Mouse (Mus musculus) gastrocnemius, postnatal 4 days (tissue): Measurements from ENCODE around the gene Gm14214. TPM values are rescaled to one million over a fixed set of nuclear protein-coding genes. Genes with fewer than 3 reads are reported as not detected.

ENCODE experiments used
- DNase-seq, 2 experiments: peaks; one replicate each; pipeline ENCODE4 v3.0.0; 2021 to 2022; ENCODE audit warnings: low spot score in 2 of 2, mixed read lengths in 2 of 2
- total RNA-seq, 2 experiments: library from RNA; stranded (reverse); gene quantifications; 2 replicates each; pipeline ENCODE4 v1.2.3; 2021

The Gm14214 gene
- total RNA-seq, 2 experiments from 2014 or later: not detected

DNA sequence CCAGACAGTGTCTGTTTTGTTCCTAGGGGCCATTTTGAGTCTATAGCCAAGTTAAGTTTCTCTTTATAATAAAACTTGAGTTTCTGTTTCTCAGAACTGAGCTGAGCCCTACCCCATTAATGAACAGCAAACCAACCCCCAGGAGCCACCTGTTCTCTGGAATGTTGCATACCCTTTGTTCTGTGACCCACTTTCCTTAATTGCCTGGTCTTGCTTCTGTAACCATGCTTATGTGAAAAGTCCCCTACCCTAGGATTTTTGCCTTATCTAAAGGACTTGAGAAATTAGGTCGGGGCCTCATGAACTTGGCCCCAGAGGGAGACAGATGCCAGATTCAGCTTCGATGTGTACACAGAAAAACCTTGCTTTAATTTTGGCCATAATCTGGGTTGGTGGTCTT, 37.9 kb downstream of the Gm14214 start:
- no peak for DNase-seq

DNA sequence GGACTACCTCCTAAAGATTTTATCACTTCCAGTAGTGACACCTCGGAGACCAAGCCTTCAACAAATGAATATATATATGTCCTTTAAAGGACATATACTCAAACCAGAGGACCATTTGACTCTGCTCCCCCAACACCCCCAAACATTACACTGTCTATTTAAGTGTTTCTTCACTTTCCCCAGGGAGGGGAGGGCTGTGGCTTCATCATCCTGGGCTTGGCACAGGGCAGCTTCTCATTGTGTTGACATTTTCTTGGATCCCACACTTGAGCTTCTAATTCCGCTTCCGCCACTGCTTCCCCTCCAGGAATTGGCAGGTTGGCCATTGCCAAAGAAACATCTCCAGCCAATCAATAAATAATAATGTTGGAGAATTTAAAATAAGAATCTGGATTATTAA, 39.0 kb downstream of the Gm14214 start:
- DNase-seq: no peak

DNA sequence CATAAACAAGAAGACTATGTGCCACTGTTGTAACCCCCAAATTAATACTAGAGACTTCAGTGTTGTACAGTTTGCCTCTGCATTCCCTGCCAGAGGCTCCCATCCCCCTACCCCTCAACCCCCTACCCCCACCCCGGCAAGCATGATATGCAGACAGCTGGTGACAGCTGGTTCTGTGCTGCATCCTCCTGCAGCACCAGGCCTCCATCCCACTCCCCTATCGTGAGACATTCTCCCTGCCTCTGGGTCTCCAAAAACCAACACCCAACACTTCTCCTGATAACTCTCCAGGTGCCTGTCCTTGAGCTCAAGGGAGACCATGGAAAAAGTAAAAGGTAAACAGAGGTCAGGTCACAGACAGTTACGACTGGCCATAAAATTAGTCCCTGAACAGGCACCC, 40.1 kb downstream of the Gm14214 start:
- DNase-seq: no peak

GRCm38 (mm10) chr2:154723473-154723872, 46.4 kb downstream of the Gm14214 start:
- no peak for DNase-seq

GRCm38 (mm10) chr2:154720315-154720714, 49.5 kb downstream of the Gm14214 start:
- DNase-seq: no peak

Other genes starting within 250 kb of the Gm14214 start
- gene 1700003F12Rik, start 222.9 kb downstream of the Gm14214 start, total RNA-seq: under 1 TPM; 0.44 to 0.80 TPM
- under 1 TPM; 0.25 to 0.29 TPM for gene Actl10, start 218.3 kb downstream of the Gm14214 start, total RNA-seq
- 1 to 10 TPM; 1.8 to 2.1 TPM for gene Necab3, start 211.1 kb downstream of the Gm14214 start, total RNA-seq
- 10 to 100 TPM; 16.6 TPM for gene E2f1, start 200.1 kb downstream of the Gm14214 start, total RNA-seq
- gene Pxmp4, start 166.3 kb downstream of the Gm14214 start, total RNA-seq: 10 to 100 TPM; 15.7 to 20.9 TPM
- 1 to 10 TPM; 2.5 to 2.6 TPM for gene Zfp341, start 156.7 kb downstream of the Gm14214 start, total RNA-seq
- under 1 TPM; 0.60 to 0.83 TPM for gene 4930519P11Rik, start 156.6 kb downstream of the Gm14214 start, total RNA-seq
- gene Chmp4b, start 118.3 kb downstream of the Gm14214 start, total RNA-seq: 100 to 1,000 TPM; 116 to 126 TPM
- 100 to 1,000 TPM; 188 to 189 TPM for gene Raly, start 21.1 kb upstream of the Gm14214 start, total RNA-seq
- not detected for gene a, start 21.4 kb upstream of the Gm14214 start, total RNA-seq
- gene Eif2s2, start 122.9 kb upstream of the Gm14214 start, total RNA-seq: 100 to 1,000 TPM in 1 of 2 experiments, 10 to 100 TPM in 1; 93.3 to 108 TPM
- not detected for gene Gm14226, start 248.2 kb upstream of the Gm14214 start, total RNA-seq